Mouse (Mus musculus) embryo, embryonic 9.5 days (tissue): ENCODE data around the gene Crybb2.

ENCODE experiments used
- DNase-seq: peaks from one replicate; pipeline ENCODE4 v3.0.0-alpha.2; 2017; ENCODE audit errors: extremely low spot score

The Crybb2 gene

DNA sequence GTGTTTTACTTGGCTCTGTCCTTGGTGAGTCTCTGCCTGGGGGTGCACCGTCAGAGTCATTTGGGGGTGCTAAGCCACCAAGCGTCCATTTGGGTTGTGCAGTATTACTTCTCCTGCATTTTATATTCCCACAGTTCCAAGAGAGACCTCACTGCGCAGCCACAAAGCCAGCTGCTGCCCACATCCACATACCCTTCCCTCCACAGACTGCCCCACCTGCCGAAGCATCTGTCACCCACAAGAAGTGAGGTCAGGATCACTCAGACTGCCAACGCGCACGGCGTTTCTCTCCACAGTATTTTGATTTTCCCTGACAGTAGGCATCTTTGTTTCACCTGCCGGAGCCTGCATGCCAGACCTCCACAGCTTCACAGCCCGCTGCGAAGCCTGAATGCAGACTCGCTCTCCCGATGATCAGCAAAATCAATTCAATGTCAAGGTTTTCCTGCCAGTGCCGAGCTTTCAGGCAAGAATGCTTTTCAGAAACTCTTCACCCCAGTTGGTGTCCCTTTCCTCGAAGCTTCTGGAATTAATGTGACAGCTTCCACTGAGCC is 38.6 kb downstream of the Crybb2 start:
- DNase-seq: no peak

DNA sequence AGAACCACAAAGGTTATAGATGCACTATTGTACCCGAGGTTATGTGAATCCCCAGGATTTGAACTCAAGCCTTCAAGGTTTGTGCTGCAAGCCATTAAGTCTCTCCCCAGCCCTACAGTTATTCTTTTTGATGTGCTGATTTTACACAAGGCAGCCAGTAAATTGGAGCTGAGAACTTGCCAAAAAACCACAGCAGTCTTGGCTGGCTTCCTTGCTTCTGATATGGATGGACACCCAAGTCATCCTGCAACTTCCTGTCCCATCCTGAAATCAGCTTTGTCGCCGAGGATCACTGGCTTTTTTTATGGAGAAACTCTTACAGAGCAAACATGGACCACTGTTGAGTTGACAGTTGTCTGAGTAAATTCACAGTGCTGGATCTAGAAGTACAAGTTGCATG is 39.8 kb downstream of the Crybb2 start:
- no peak for DNase-seq

- no peak for DNase-seq
Measured at GRCm38 (mm10) chr5:113026706-113027105, 43.2 kb downstream of the Crybb2 start.

DNA sequence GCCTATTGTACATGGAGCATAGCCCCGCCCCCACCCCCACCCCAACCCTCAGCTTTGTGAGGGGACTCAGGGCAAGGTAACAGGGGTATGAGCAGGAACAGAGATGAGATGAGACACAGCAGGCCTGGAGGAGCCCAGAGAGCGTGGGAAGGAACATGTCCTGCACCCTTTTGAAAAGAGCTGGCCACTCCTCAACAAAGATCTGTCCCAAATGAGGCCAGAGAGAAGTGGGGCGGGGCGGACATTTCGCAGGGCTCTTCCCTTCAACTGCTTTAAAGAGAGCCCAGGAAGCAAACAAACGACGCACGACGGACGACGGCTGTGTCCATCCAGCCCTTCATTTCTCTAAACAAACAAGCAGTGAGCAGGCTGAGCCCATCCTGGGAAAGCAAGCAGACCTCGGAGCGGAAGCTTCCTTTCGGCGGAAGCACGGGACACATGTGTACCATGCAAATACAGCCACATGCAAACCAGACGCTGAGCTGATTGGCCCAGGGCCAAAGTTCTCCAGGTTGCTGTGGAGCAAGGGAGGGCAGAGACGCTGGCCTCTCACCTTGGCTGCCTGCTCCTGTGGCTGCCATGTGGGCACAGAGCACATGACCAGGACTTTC is 45.7 kb downstream of the Crybb2 start:
- no peak for DNase-seq

DNA sequence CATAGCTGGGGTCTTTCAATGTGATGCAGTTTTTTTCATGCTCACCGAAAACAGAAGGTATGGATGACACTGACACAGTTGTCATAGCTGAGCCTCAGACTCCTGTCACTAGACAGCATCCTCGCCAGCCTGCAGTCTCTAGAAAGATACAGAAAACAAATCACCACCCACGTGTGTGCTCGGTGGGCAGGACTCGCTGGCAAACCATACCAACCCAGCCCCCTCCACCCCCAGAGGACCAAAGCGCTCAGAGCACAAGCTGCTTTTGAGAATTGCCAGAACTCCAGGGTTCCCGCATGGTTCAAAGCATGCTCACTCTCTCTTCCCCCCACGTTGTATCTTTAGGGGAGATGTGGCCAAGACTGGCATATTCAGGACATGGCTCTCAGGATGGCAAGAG is 51.7 kb downstream of the Crybb2 start:
- no peak for DNase-seq

DNA sequence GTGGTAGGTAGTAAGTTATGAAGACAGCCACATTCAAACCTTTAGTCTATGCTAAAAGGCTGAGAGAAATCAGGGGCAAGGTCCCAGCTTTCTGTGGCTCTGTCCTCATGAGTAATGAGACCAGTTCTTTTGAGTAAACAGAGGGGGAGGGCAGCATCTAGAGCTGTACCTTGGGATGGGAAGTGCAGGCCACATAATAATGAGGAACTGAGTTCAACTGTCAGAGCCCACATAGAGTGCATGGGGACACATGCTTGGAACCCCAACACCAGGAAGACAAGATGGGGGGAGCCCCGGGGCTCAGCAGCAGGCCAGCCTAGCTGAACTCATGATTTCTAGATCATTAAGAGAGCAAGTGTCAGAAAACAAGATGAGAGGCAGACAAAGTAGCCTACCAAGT is 52.9 kb downstream of the Crybb2 start:
- DNase-seq: no peak

GRCm38 (mm10) chr5:113015236-113016061 is 54.5 kb downstream of the Crybb2 start, which contains the start of gene Grk3:
Gene Grk3 (minus strand): TSS chr5:113015791.
- peak; percentile 66 for DNase-seq

DNA sequence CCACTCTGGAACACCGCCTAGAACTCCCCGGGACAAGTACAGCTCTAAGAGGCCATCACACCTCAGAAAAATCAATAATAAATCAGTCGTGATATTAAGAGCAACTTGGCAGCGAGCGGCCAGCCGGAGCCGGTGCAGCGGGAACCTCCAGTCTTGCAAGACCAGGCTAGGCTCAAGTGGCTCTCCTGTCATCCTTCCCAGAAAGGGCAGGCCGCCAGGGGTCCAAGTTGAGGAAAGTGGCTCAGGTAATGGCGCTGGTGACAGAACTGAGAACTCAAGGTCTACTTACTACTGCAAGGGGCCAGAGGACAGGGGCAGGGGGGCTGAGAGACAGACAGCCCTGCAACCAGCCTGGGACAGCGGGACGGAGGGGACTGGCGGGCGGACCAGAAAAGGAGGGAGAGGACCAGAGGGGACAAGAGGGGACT is 55.1 kb downstream of the Crybb2 start:
- DNase-seq: peak; percentile 55

DNA sequence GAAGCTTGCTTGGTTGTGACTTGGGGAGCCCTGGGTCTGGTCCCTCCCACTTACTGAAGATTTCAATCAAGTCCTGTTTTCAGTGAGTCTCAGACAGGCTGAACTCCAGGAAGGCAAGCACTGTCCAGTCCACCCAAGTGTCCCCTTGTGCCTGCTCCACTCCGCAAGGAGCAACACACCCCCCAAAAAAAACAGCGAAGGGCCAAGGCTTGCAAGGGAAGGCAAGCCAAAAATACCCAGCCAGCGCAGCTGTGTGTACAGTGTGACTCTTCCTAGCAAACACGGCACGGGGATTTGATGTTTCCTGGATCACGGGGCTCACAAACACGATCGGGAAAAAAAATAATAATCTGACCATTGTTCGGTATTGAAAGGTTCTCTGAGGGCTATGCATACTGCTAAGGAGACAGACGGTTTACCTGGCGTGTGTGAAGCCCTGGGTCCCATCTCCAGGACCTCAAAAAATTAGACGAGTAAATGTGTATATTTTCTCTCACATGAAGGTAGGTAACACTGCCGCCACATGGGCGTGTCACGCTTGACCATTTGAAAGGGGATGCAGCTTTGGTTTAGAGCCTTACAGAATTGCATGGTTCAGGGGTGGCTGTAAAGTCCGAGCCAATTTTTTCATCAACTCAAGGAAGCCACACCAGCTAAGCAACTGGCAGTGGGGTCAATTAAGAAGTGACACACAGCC is 55.7 kb downstream of the Crybb2 start:
- no peak for DNase-seq

DNA sequence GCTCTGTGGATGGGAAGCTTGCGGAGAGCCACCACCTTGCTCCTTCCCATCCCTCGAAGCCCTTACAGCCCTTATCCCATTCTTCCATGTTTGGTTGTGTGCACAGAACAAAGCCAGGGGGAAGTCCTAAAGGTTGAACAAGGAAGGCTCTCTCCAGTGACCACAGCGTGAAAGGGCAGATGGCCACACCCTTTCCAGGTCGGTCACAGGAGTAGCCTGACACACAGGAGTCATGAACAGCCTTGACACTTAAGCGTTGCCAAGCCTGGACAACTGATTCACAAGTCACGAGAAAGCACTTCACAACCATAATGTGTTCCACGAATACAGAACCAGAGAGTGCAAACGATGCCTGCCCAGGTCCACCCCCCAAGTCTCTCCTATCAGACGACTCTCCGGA is 58.0 kb downstream of the Crybb2 start:
- DNase-seq: no peak

DNA sequence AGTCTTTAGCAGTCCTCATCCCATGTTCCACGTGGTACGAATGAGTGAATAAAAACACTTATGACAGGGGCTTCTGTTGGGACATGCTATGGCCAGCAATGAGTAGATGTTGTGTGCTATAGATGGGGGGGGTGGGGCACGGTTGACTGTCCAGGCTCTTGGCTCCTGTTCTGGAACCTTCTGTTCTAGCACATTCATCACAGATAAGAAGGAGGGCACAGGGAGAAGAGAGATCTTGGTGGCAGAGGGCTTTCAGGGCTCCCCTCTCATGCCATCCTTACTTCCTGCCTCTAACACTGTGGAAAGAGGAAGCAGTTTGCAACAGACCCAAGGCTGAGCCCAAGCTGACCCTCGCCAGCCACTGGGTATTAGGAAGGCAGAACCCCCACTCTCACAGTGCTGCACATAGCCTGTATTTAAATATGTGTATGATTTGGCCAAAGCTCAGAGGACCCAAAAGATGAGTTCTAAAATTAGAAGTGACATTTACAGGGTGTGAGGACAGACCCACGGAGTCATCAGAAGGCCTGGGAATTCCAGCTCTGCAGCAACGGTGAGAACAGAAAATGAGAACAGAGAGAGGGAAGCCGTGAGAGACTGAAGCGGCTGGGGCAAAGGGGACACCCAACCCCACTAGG is 60.6 kb downstream of the Crybb2 start:
- no peak for DNase-seq

GRCm38 (mm10) chr5:113008496-113008895 is 61.4 kb downstream of the Crybb2 start:
- DNase-seq: no peak
